Mouse (Mus musculus): ENCODE measurements around the gene Zfp952.

DNA sequence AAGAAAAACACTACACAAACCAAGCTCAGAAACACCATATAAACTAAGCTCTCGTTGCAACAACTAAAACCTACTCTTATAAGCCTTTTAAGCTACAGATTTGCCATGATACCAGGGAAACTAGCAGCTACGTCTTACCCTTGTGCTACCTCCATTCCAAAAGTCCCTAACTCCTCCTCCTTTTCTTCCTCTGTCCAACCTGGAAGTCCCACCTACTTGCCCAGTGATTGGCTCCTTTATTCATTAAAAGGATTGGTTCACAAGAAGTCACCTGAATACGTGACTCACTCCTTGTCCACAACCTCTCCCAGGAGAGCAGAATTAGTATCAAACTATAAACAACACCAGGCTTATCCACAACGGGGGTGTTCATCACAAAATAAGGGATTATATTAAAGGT, 6.6 kb upstream of the Zfp952 start:
- TF ChIP-seq GATA1 (IDR thresholded peaks at IDR 0.05; ENCODE audit: low read length) = no peak
- no peak for TF ChIP-seq TAL1 (IDR thresholded peaks at IDR 0.05; ENCODE audit: low read length)
